Mouse (Mus musculus): ENCODE data around the gene A030005L19Rik. TPM values are rescaled to one million over a fixed set of nuclear protein-coding genes. Genes with fewer than 3 reads are reported as not detected.

Gene A030005L19Rik
- total and polyA plus RNA-seq, 3 experiments = 0.15 to 0.26 TPM; not detected in 1

GRCm38 (mm10) chr1:82893269-82893668 is 19.9 kb upstream of the A030005L19Rik start:
- H3K9ac ChIP-seq (ENCODE audit: control insufficient read depth, low read depth, low read length, poor library complexity, severe bottlenecking) = no peak overlapping the region
- no peaks in the 10 kb centered on the region for H3K79me2 ChIP-seq (ENCODE audit: control insufficient read depth, insufficient read depth, low read length, poor library complexity)
- no peak overlapping the region for H3K27ac ChIP-seq (ENCODE audit: control insufficient read depth, low read depth, low read length)
- H3K27me3 ChIP-seq (ENCODE audit: control insufficient read depth in 1 of 2, insufficient read depth in 2 of 2, low read length in 2 of 2) = no peaks in the 10 kb centered on the region
- H3K4me3 ChIP-seq (ENCODE audit: control insufficient read depth in 1 of 2, insufficient read depth in 1 of 2, low read depth in 2 of 2, low read length in 2 of 2) = no peak overlapping the region
- TF ChIP-seq CTCF (IDR thresholded peaks at IDR 0.05 in 2 of 3, conservative IDR thresholded peaks at IDR 0.05 in 1 of 3; ENCODE audit: control insufficient read depth in 1 of 3, insufficient read depth in 1 of 3, low read depth in 2 of 3, low read length in 3 of 3, poor library complexity in 1 of 3, severe bottlenecking in 1 of 3) (no peak), UBTF (IDR thresholded peaks at IDR 0.05; ENCODE audit: borderline replicate concordance, insufficient read depth, low read depth, low read length) (no peak), ZNF384 (IDR thresholded peaks at IDR 0.05; ENCODE audit: low read depth, low read length) (no peak), MYB (IDR thresholded peaks at IDR 0.05; ENCODE audit: low read depth, low read length) (no peak), TBP (IDR thresholded peaks at IDR 0.05; ENCODE audit: low read depth, low read length) (no peak), POLR2AphosphoS2 (IDR thresholded peaks at IDR 0.05; ENCODE audit: low read length) (no peak), MAZ (IDR thresholded peaks at IDR 0.05; ENCODE audit: low read depth, low read length) (no peak), KAT2A (conservative IDR thresholded peaks at IDR 0.05; ENCODE audit: low read depth, low read length) (no peak), ELF1 (IDR thresholded peaks at IDR 0.05; ENCODE audit: low read depth, low read length) (no peak), RAD21 (IDR thresholded peaks at IDR 0.05; ENCODE audit: low read depth, low read length) (no peak), MAX (IDR thresholded peaks at IDR 0.05; ENCODE audit: low read length) (no peak), TAL1 (IDR thresholded peaks at IDR 0.05; ENCODE audit: low read length) (no peak), ZKSCAN1 (IDR thresholded peaks at IDR 0.05; ENCODE audit: low read depth, low read length) (no peak), CHD1 (IDR thresholded peaks at IDR 0.05; ENCODE audit: low read depth, low read length) (no peak), ZMIZ1 (IDR thresholded peaks at IDR 0.05; ENCODE audit: low read depth, low read length) (no peak), ZC3H11A (IDR thresholded peaks at IDR 0.05; ENCODE audit: low read depth, low read length) (no peak), NRF1 (IDR thresholded peaks at IDR 0.05; ENCODE audit: insufficient read depth, low read depth, low read length, poor library complexity, severe bottlenecking) (no peak), JUND (IDR thresholded peaks at IDR 0.05; ENCODE audit: low read depth, low read length) (no peak), HCFC1 (IDR thresholded peaks at IDR 0.05; ENCODE audit: low read depth, low read length) (no peak), MAFK (IDR thresholded peaks at IDR 0.05; ENCODE audit: borderline replicate concordance, low read depth, low read length) (no peak)
- no peaks in the 10 kb centered on the region for H3K4me1 ChIP-seq (ENCODE audit: control insufficient read depth in 1 of 2, insufficient read depth in 2 of 2, low read length in 2 of 2)
- DNase-seq (ENCODE audit: low read depth, low spot score) = no peak
- peaks cover 0 to 24% of the 10 kb centered on the region in 2 experiments; a peak in 2 of 4 replicates for H3K36me3 ChIP-seq (ENCODE audit: control insufficient read depth in 1 of 2, insufficient read depth in 2 of 2, low read length in 2 of 2)
- no peaks in the 10 kb centered on the region for H3K9me3 ChIP-seq (replicated peaks; ENCODE audit: insufficient read depth, low read length)

GRCm38 (mm10) chr1:82900567-82900966 is 12.6 kb upstream of the A030005L19Rik start:
- Histone ChIP-seq H3K36me3 (ENCODE audit: control insufficient read depth in 1 of 2, insufficient read depth in 2 of 2, low read length in 2 of 2) (peaks cover 3 to 8% of the 10 kb centered on the region in 2 experiments; a peak in 3 of 4 replicates), H3K27ac (ENCODE audit: control insufficient read depth, low read depth, low read length) (no peak overlapping the region), H3K4me1 (ENCODE audit: control insufficient read depth in 1 of 2, insufficient read depth in 2 of 2, low read length in 2 of 2) (no peaks in the 10 kb centered on the region), H3K9ac (ENCODE audit: control insufficient read depth, low read depth, low read length, poor library complexity, severe bottlenecking) (no peak overlapping the region), H3K4me3 (ENCODE audit: control insufficient read depth in 1 of 2, insufficient read depth in 1 of 2, low read depth in 2 of 2, low read length in 2 of 2) (no peak overlapping the region), H3K27me3 (ENCODE audit: control insufficient read depth in 1 of 2, insufficient read depth in 2 of 2, low read length in 2 of 2) (no peaks in the 10 kb centered on the region), H3K9me3 (replicated peaks; ENCODE audit: insufficient read depth, low read length) (no peaks in the 10 kb centered on the region), H3K79me2 (ENCODE audit: control insufficient read depth, insufficient read depth, low read length, poor library complexity) (no peaks in the 10 kb centered on the region)
- TF ChIP-seq MYB (IDR thresholded peaks at IDR 0.05; ENCODE audit: low read depth, low read length) (no peak), CHD1 (IDR thresholded peaks at IDR 0.05; ENCODE audit: low read depth, low read length) (no peak), CTCF (IDR thresholded peaks at IDR 0.05 in 2 of 3, conservative IDR thresholded peaks at IDR 0.05 in 1 of 3; ENCODE audit: control insufficient read depth in 1 of 3, insufficient read depth in 1 of 3, low read depth in 2 of 3, low read length in 3 of 3, poor library complexity in 1 of 3, severe bottlenecking in 1 of 3) (no peak)
- DNase-seq (ENCODE audit: low read depth, low spot score) = no peak
